Mouse (Mus musculus): Measurements from ENCODE around the gene Gins2.

The Gins2 gene

DNA sequence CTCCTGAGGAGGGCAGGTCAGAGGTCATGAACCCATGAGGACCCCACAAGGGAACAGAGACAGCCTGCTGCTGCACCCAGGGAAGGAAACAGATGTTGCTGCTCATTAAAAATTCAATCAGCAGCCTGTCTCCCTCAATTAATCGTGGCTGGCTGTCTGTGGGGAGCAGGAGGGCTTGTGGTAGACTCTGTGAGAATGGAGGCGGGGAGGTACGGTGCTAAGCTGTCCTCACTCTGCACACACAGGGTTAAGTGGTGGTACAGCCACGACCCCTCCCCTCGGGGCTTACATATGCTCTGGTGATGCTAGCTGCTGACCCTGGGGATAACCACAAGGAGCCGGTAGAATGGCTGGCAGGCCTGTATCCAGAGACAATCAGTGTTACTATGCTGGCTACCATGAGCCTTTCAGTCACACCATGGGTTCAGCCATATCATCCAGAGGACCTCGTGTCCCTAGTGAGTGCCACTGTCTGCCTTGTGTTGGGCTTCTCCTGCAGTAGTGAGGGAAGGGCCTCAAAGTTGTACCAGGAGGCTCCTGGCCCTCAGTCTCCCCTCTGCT, 23.9 kb downstream of the Gins2 start:
- no peak for DNase-seq (ENCODE audit: low read depth, low spot score)

DNA sequence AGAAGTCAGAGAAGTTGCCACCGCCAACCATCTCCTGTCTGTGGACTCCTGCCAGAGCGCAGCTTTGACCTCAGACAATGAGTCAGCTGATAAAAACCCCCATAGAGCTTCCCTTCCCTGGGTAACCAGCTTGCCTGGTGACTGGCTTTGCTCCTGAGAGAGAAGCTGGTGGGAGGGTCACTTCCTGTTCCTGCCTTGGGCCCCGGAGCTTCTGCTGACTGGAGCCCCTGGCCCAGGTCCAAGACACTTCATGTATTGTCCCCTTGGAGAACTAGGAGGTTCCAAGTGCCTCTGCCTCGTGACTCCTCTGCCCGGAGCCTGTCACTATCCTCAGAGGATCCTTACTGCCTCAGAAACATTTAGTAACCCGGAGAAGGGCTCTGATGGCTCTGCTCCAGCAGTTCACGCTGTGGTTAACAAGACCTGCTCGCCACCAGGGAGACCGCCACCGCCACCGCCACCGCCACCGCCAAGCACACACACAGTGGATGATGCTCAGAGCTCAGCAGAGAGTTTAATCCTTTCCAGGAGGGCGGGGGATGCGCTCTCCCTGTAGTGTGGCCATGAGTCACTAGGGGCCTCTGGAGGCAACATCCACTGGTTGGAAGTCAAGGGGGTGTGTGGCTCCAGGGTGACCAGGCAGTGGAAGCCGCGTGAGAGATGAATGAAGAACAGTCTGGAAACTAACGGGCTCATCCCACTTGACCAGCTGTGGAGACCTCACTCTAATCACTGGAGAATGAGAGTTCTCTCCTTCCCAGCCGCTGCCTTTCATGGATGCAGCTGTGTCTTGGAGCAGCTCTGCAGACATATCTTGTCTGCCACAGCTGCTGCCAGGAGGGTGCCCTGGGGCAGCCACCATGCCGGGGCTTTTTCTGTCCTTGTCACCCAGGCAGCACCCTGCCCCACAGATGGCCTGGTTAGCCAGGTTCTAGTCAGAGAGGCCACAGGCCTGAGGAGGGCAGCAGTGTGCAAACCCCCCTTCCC, 25.0 kb downstream of the Gins2 start:
- peak; percentile 68 for DNase-seq (ENCODE audit: low read depth, low spot score)

DNA sequence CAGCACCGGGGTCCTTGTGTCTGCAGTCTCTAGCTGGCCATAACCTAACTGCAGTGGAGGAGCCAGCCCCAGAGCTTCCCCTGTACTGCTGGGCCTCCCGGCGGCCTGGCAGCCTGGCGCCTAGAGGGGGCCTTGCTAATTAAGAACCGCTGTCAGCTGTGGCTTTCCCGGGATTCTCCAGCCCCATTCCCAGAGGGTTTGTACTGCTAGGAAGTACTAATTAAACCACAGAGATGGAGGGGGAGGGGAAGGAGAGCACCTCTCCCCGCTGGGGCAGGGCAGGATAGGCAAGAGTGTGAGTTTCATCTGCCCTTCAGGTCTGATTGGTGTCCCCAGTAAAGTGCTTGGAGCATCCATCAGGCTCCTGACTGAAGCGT, 25.8 kb downstream of the Gins2 start:
- DNase-seq (ENCODE audit: low read depth, low spot score), result no peak

DNA sequence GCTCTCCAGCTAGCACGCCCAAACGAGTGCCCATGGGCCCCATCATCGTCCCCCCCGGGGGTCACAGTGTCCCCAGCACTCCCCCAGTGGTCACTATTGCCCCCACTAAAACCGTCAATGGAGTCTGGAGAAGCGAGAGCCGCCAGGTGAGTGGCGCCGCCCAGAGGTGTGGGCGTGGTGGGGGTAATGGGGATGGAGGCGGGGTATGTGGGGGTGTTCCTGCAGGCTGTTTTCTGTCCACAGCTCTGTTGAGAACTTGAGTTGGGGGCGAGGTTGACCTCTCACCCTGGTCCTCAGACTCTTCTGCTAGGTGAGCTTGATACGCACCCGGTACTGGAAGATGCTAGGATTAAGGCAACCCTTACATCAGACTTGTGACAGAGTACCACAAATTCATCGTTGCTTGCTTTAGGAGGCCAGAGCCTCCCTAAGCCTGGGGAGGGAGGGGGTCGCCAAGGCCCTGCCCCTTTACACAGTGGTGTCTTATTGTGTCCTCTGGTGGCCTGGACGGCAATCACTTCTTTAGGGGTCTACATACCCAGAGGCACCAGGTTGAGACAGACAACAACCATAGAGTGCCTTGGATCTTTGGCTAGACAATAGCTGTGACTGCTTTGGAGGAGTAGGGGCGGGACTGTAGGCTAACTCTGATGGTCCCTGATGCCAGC, 26.3 kb downstream of the Gins2 start:
- DNase-seq (ENCODE audit: low read depth, low spot score), result no peak

DNA sequence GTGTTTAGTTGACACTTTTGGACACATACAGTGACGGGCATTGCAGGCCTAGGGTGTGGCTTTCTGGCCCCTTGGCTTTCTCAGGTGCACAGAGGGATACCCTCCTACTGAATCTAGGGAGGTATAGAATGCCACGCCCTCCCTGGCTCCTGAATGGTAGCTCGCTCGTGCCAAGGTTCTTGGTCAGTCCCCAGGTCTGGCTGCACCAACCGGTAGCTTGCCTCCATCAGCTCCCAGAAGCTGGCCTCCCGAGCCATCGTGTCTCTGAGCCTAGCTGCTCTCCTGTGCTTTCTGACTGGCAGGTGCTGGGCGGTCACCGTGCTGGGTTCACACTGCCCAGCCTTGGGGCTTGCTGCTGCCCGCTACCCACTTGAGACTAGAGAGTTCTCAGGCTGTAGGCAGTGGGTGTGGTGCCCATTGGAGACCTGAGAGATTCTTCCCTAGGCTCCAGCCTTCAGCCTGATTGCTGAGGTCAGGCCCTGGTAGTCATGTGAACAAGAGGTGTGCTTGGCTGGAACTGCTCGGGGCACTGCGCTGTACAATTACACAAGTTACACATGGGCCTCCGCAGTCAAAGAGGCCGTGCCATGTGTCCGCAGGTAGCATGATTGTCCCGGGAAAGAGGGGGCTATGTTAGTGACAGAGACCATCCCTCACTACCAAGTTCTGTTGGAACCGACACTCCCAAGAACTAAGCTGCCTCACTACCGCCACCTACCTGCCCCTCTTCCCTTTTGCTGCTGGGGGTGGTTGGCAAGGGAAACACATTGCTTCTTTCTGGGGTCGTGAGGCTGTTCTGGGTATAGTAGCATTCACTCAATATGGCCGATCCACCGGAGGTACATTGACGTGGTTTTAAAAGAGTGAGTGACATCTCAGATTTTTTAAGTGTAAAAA, 27.3 kb downstream of the Gins2 start:
- DNase-seq (ENCODE audit: low read depth, low spot score), result no peak

DNA sequence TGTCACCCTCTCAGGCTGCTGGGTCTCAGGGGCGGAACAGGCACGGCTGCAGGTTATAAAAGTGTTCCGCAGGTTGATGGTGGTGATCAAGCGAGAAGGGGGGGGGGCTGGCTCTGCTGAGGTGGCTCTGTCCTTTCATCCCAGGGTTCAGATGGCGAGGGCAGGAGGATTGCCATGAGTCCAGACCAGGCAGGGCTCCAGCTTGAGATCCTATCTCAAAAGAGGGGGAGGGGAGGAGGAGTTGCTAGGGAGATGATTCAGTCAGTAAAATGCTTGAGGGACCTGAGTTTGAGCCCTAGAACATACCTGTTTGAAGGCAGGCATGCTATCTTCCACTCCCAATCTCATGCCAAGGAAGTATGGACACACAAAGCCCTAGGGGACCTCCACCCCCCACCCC, 28.6 kb downstream of the Gins2 start:
- DNase-seq (ENCODE audit: low read depth, low spot score), result no peak

DNA sequence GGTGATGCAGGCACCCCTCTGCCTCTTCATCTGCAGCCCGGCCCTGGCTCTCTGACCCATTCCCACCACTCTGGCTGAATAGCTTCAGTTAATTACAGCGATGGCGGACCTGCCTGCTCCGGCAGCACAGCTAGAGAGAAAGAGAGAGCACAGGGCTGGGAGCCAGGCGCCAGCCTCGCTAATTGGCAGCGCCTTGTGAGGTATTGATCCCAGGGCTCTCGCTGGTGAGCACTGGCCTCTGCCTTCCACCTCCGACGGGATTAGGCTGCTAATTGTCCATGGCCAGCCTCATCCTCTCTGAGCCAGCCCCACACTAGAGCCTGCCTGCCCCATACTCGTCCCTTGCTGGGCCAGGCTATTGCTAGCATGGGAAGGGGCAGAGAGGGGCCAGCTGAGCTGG, 29.4 kb downstream of the Gins2 start:
- DNase-seq (ENCODE audit: low read depth, low spot score), result no peak

DNA sequence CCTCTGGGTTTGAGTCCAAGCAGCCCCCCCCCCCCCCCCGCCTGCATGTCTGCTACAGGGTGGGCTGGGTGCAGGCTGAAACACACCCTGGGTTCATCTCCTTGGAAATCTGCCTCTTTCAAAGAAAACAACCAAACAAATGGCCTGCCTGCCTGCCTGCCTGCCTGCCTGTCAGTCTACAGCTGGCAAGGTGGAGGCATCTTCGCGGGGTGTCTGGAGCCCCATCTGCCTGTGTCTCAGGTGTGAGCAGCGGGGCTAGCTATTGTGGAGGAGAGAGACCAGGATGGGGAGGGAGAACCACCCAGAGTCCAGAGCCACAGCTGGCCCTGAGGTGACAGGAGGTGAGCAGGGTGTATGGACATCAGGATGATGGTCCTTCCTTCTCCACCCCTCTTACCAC, 30.9 kb downstream of the Gins2 start:
- DNase-seq (ENCODE audit: low read depth, low spot score), result no peak

DNA sequence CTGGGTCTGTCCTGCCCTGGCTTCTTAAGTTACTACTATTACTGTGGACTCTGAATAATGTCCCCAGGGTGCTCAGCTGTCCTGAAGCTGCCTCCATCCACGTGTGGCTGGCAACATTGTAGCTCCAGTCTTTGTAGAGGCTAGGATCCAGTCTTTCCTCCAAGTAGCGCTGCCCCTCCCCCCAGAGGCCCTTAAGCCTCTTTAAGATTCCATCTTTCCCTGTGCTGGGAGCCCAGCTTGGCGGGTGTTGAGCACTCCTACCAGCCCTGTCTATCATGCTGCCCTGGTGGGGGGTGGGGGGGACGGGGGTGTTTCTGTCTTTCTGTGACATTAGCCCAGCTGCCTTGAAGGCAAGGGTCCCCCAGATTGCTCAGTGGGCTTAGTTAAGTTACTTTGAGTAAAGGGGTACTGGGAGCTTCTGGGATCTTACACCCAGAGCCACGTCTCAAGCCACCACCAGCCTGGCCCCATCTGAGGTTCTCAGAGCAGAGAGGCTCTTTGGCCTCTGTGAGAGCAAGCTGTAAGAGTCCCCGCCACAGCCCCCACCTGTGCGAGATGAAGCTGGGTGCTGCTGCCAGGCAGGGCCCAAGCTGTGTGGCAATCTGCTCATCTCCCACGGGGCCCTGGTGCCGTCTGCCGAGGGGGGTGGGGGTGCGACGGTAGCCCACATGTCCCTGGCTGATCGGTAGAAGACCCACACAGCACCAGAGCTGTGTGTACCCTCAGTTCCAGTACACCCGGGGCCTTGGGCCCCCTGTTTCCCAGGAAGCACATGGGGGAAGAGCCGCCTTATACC, 31.7 kb downstream of the Gins2 start:
- no peak for DNase-seq (ENCODE audit: low read depth, low spot score)

DNA sequence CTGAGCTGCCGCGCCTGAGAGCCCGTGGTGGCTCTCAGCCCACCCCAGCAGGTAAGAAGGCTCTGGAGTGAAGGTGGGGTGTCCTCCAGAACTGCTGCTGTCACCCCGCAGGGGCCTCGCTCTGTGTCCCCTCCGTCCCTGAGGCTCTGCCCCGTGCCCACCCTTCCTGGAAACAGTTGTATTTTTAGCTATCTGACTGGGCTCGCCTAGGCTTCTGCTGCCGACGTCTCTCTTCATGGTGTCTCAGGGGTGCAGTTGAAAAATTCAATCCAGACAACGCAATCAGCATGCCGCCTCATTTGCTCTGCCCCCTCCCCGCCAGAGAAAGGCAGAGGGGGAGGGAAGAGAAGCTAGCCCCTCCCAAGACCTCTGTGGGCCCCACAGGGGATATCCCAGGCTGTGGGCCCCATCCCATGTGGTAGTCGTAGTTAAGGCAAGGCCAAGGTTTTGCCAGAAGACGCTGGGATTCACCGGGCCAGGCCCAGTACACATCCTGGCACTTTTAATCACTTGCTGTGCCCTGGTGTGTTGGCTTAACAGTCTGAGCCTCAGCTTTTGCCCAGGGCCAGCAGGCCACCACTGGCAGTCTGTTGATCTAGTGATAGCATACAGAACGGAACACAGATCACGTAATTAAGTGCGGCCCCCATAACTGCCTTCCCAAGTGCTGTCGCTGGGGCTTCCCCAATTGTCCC, 32.8 kb downstream of the Gins2 start:
- no peak for DNase-seq (ENCODE audit: low read depth, low spot score)

DNA sequence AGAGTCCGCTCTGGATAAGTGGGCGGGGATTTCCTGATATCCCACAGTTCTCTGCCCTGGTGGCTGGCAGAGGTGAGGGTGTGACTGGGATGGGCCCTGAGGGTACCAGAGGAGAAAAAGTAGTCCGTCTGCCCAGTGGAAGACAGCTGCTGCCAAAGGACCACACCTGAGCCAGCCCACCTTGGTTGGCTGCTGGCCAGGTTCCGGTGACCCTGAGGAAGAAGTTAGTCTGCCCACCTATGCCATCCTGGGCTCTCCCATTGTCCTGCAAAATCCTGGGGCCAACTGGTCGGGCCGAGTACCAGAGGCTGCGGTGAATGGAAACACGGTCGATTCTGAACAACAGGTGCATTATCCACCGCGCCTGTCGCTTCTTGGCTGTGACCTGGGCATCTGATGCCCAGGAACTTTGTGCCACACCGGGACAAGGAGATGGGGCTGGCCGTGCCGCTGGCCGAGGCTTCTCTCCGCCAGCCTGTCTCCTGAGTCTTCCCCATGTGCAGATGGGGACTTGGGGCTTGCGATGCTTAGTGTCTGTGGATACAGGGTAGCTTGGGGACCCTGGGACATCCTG, 34.6 kb downstream of the Gins2 start:
- DNase-seq (ENCODE audit: low read depth, low spot score), result no peak

DNA sequence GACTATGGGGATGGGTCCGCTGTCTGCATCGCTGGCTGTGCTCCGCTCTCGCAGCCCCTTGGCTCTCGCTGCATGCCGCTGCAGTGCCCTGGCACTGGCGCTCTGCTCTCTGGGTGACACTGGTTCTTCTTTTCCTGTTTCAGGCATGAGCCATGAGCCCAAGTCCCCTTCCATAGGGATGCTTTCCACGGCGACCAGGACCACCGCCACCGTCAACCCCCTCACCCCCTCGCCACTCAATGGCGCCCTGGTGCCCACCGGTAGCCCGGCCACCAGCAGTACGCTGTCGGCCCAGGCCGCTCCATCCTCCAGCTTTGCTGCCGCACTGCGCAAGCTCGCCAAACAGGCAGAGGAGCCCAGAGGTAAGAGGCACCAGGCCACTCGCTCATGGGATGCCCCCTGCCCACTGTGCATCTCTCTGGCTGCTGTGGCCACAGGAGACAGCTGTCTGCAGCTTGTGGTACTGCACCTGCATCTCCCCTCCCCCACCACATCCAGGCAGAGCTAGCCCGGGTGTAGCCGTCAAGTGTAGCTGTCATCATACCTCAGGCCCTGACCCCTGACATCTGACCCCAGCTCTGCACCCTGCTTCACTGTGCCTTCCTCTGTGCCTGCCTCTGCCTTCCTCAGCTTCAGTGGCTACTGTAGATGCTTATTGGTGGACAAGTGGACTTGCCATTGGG, 35.5 kb downstream of the Gins2 start:
- DNase-seq (ENCODE audit: low read depth, low spot score), result no peak

DNA sequence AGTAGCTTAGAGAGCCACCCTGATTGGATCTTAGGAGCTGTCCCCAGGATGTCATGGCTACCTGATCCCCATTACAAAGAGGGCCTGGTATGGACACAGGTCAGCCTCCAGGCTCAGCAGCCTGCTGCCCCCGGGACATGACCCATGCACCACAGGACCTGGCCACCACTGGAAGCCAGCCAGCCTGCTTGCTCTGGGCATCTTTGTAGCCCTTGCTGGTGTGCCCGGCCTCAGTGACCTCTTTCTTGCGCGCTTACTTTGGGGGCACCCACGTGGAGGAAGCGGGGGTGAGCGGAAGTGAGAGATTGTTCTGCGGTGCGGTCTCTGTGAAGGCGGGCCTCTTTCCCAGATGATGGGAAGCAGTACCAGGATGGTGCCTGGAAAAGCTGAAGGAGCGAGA, 36.6 kb downstream of the Gins2 start:
- no peak for DNase-seq (ENCODE audit: low read depth, low spot score)

DNA sequence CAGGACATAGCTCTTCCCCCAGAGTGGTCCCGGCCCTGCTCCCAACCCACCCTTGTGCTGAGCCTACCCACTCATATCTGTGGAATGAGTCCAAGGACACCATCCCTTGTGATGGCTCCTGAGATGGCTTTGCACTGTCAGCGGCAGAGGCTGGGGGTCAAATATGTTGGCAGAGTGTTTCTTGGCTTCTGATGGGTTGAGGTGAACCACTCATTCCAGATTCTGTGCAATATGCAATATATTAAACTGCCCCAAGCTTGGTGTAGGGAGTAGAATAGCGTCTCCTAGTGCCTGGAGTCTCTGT, 37.5 kb downstream of the Gins2 start:
- DNase-seq (ENCODE audit: low read depth, low spot score), result no peak

DNA sequence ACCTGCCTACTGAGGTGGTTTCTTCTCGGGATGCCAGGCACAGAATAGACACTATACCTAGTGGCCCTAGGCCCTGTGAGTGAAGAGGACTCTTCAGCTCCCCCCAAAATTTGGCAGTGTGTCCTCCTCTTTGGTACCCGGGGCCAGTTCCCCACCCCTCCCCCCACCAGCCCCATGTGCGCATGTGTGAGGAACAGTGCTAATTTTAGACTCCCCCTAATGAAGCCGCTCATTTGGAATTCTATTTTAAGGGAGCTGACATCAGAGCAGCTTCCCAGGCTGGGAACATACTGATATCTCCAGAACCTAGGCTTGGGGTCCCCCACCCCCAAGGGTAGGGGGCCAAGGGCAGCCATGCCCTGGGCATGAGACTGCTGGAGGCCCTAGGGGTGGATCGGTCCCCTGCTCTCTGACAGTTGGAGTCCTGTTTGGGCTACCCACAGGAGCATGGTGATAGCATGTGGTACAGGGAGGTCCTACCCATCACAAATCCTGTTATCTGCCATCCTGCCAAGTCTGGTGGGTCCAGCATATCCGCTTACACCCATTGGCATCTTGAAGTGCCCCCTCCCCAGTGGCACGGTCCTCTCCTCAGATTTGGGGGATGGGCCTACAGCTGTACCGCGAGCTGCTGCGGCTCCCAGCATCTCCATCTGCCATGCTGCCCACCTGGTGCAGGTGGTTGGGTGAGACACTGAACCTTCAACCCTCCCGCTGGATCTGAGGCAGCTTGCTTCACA, 38.0 kb downstream of the Gins2 start:
- no peak for DNase-seq (ENCODE audit: low read depth, low spot score)

DNA sequence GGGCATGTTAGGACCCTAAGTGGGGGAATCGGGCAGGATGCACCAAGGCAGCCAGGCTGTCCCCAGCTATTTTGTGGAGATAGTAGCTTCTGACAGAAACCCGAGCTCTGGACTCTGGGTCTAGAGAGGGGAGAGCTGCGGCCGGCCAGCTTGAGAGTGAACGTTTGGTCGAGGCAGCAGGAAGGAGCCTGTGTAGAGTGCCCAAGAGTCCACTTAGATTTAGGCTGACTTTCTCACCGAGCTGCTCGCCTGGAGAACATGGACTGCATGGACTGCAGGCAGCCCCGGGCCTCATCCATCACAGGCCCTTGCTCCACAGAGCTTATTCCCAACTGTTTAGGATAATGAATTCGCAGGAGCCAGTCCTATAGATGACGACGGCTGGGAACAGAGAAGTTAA, 38.7 kb downstream of the Gins2 start:
- no peak for DNase-seq (ENCODE audit: low read depth, low spot score)

DNA sequence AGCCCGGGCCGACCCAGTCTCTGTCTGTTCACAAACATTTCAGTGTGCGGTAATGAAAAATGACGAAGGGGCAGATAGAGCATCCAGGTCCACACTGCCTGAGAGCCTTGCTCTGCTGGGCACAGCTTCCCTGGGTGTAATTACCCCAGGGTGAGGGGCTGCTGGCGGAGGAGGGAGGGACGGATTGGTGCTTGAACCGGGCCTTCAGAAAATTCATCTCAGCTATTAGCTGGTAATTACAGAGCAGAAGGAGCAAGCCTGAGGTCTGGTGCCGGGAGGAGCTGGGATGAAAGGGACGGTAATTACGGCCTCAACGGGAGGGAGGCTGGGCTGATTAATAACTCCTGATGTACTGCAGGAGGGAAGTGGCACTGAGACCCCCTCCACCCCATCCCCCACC, 39.2 kb downstream of the Gins2 start:
- no peak for DNase-seq (ENCODE audit: low read depth, low spot score)

DNA sequence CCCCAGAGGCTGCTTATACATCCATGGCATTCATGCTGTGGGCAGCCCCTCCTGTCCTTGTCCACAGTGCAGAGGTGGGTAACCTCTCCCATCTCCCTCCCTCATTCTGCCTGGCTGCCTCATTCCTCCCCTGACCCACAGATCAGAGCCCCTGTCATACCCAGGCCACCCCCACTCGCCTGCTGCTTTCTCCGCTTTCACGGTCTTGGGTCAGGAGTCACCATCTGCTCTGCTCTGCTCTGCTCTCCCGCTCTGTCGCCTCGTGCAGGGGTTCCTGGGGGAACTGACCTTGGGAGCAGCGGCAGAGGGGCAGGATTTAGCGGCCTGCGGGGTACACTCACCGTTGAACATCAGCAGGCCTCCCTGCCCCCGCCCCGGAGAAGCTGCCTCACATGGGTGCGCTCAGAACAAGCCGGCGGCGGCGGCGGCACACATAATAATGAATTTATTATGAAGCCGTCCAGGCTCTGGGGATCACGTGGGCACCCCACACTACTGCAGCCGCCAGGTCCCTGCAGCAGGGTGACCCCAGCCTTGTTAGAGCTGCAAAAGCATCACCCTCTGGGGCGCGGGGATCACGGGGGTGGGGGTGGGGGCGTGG, 39.7 kb downstream of the Gins2 start:
- DNase-seq (ENCODE audit: low read depth, low spot score), result no peak

Data from retina, adult 2 months (tissue).